Mouse (Mus musculus) limb, embryonic 12.5 days (tissue): Measurements from ENCODE around the gene Irf2bp2. TPM values are rescaled to one million over a fixed set of nuclear protein-coding genes. Genes with fewer than 3 reads are reported as not detected.

Source experiments
- ATAC-seq: fragments of 200-750 bp; cut with Nextera tagmentation; 2 replicates; pipeline ENCODE4 v1.8.0; 2017; ENCODE audit warnings: low read depth, moderate TSS enrichment; ENCODE audit not compliant: insufficient number of reproducible peaks, insufficient read depth, low FRiP score, low TSS enrichment
- H3K27ac ChIP-seq: fragments of 300-500 bp; sonication (generic); 2 replicates; pipeline ENCODE4 v1.5.1; 2016; ENCODE audit warnings: mild to moderate bottlenecking, moderate library complexity
- H3K27me3 ChIP-seq: fragments of 300-500 bp; sonication (generic); 2 replicates; pipeline ENCODE4 v1.6.1; 2016; ENCODE audit warnings: mild to moderate bottlenecking, moderate library complexity
- H3K36me3 ChIP-seq: fragments of 300-500 bp; sonication (generic); 2 replicates; pipeline ENCODE4 v1.6.1; 2016; ENCODE audit warnings: mild to moderate bottlenecking, moderate library complexity
- H3K4me1 ChIP-seq: fragments of 300-500 bp; sonication (generic); replicated peaks from 2 replicates; pipeline ENCODE4 v1.6.1; 2016
- H3K4me2 ChIP-seq: fragments of 300-500 bp; sonication (generic); 2 replicates; pipeline ENCODE4 v1.6.1; 2016; ENCODE audit warnings: mild to moderate bottlenecking, moderate library complexity
- H3K4me3 ChIP-seq: fragments of 300-500 bp; sonication (generic); replicated peaks from 2 replicates; pipeline ENCODE4 v1.5.1; 2016; ENCODE audit warnings: mild to moderate bottlenecking
- H3K9ac ChIP-seq: fragments of 300-500 bp; sonication (generic); replicated peaks from 2 replicates; pipeline ENCODE4 v1.6.1; 2016; ENCODE audit warnings: mild to moderate bottlenecking, moderate library complexity
- H3K9me3 ChIP-seq: fragments of 300-500 bp; sonication (generic); 2 replicates; pipeline ENCODE4 v1.6.1; 2016; ENCODE audit warnings: mild to moderate bottlenecking, moderate library complexity
- WGBS: fragments of 180-500 bp; shearing (Covaris S2); methylation state at CpG from one replicate; pipeline ENCODE4 v1.1.7; 2016; 5-methylcytosine and 5-hydroxymethylcytosine counted together
- polyA plus RNA-seq: library from polyadenylated mRNA; unstranded; fragments of >200 nt; fragmentation: Nextera tagmentation; extraction: Ambion mirVana; gene quantifications from 2 replicates; pipeline ENCODE4 v1.2.1, GENCODE M21; 2016

Irf2bp2 gene
- polyA plus RNA-seq, 1 experiment from 2014 or later = 11.0 TPM

GRCm38 (mm10) chr8:126547361-126547760 lies 46.4 kb downstream of the Irf2bp2 start:
- Histone ChIP-seq H3K27me3 (no peaks in the 10 kb centered on the region), H3K9me3 (no peaks in the 10 kb centered on the region), H3K4me1 (0 out of 2 replicates have a peak, but pooled peaks cover 3% of the 10 kb centered on the region), H3K27ac (no peak overlapping the region), H3K36me3 (no peaks in the 10 kb centered on the region), H3K9ac (no peak overlapping the region), H3K4me3 (no peak overlapping the region), H3K4me2 (no peak overlapping the region)
- WGBS = 91% methylated on average over 4 of the region's 4 CpGs
- no peak for ATAC-seq

GRCm38 (mm10) chr8:126546480-126546879 lies 47.3 kb downstream of the Irf2bp2 start:
- Histone ChIP-seq H3K9me3 (no peaks in the 10 kb centered on the region), H3K27me3 (no peaks in the 10 kb centered on the region)
- whole genome bisulfite sequencing = 73% methylated on average over 1 of the region's 1 CpGs

GRCm38 (mm10) chr8:126543407-126543806 lies 50.4 kb downstream of the Irf2bp2 start:
- Histone ChIP-seq H3K27ac (no peak overlapping the region), H3K4me2 (no peak overlapping the region), H3K9me3 (no peaks in the 10 kb centered on the region), H3K36me3 (no peaks in the 10 kb centered on the region), H3K4me1 (peaks cover 20% of the 10 kb centered on the region), H3K4me3 (no peak overlapping the region), H3K27me3 (no peaks in the 10 kb centered on the region), H3K9ac (no peak overlapping the region)
- no peak for ATAC-seq
- 88% methylated on average over 8 of the region's 8 CpGs for WGBS

More at GRCm38 (mm10) chr8:126546480-126546879, 47.3 kb downstream of the Irf2bp2 start:
- 0 out of 2 replicates have a peak, but pooled peaks cover 6% of the 10 kb centered on the region for H3K4me1 ChIP-seq
- H3K4me2 ChIP-seq = no peak overlapping the region
- H3K9ac ChIP-seq = no peak overlapping the region
- H3K27ac ChIP-seq = no peak overlapping the region
- no peaks in the 10 kb centered on the region for H3K36me3 ChIP-seq
- H3K4me3 ChIP-seq = no peak overlapping the region
- no peak for ATAC-seq

GRCm38 (mm10) chr8:126542757-126543156 lies 51.0 kb downstream of the Irf2bp2 start:
- no peak for ATAC-seq
- WGBS = 74% methylated on average over 5 of the region's 5 CpGs
- no peaks in the 10 kb centered on the region for H3K36me3 ChIP-seq
- no peak overlapping the region for H3K4me2 ChIP-seq
- H3K9ac ChIP-seq = no peak overlapping the region
- no peaks in the 10 kb centered on the region for H3K27me3 ChIP-seq
- peaks cover 27% of the 10 kb centered on the region for H3K4me1 ChIP-seq
- H3K9me3 ChIP-seq = no peaks in the 10 kb centered on the region
- no peak overlapping the region for H3K4me3 ChIP-seq
- no peak overlapping the region for H3K27ac ChIP-seq

- Histone ChIP-seq H3K36me3 (no peaks in the 10 kb centered on the region), H3K27me3 (no peaks in the 10 kb centered on the region), H3K9me3 (no peaks in the 10 kb centered on the region), H3K4me2 (no peak overlapping the region), H3K4me1 (peaks cover 33% of the 10 kb centered on the region), H3K27ac (no peak overlapping the region), H3K9ac (no peak overlapping the region), H3K4me3 (no peak overlapping the region)
- ATAC-seq = no peak
- 72% methylated on average over 10 of the region's 10 CpGs for WGBS
Observed at GRCm38 (mm10) chr8:126542090-126542689, 51.6 kb downstream of the Irf2bp2 start.

GRCm38 (mm10) chr8:126540298-126540697 lies 53.5 kb downstream of the Irf2bp2 start:
- ATAC-seq = no peak
- 86% methylated on average over 5 of the region's 5 CpGs for WGBS

GRCm38 (mm10) chr8:126539355-126540093 lies 54.3 kb downstream of the Irf2bp2 start:
- no peak overlapping the region for H3K4me2 ChIP-seq
- 71% methylated on average over 10 of the region's 10 CpGs for WGBS
- H3K9ac ChIP-seq = no peak overlapping the region
- H3K4me3 ChIP-seq = no peak overlapping the region
- H3K27me3 ChIP-seq = no peaks in the 10 kb centered on the region
- no peaks in the 10 kb centered on the region for H3K36me3 ChIP-seq
- H3K4me1 ChIP-seq = peaks cover 46% of the 10 kb centered on the region
- H3K27ac ChIP-seq = peak overlapping the region; percentile 67; the same call in 1 of the 2 replicates
- no peaks in the 10 kb centered on the region for H3K9me3 ChIP-seq
- ATAC-seq = no peak

More at GRCm38 (mm10) chr8:126540298-126540697, 53.5 kb downstream of the Irf2bp2 start:
- H3K9me3 ChIP-seq = no peaks in the 10 kb centered on the region
- H3K36me3 ChIP-seq = no peaks in the 10 kb centered on the region
- no peaks in the 10 kb centered on the region for H3K27me3 ChIP-seq
- no peak overlapping the region for H3K4me3 ChIP-seq
- H3K27ac ChIP-seq = no peak overlapping the region
- no peak overlapping the region for H3K9ac ChIP-seq
- H3K4me1 ChIP-seq = peaks cover 46% of the 10 kb centered on the region
- no peak overlapping the region for H3K4me2 ChIP-seq

GRCm38 (mm10) chr8:126538648-126539354 lies 55.0 kb downstream of the Irf2bp2 start:
- Histone ChIP-seq H3K27me3 (no peaks in the 10 kb centered on the region), H3K9ac (no peak overlapping the region), H3K4me3 (no peak overlapping the region), H3K36me3 (no peaks in the 10 kb centered on the region), H3K4me1 (peaks cover 46% of the 10 kb centered on the region), H3K4me2 (peak overlapping the region; percentile 35), H3K27ac (peak overlapping the region; percentile 67), H3K9me3 (no peaks in the 10 kb centered on the region)
- WGBS = 8% methylated on average over 12 of the region's 12 CpGs
- ATAC-seq = peak; percentile 17; the same call in 1 of the 2 replicates

Other genes starting within 250 kb of the Irf2bp2 start
- 48.0 and 49.2 TPM in 2 replicates for gene Coa6, start 171.5 kb downstream of the Irf2bp2 start, polyA plus RNA-seq
- 3.5 and 3.6 TPM in 2 replicates for gene Tarbp1, start 118.9 kb downstream of the Irf2bp2 start, polyA plus RNA-seq